Comparison of ENCODE assay signal across 8 mouse cellular contexts in the genomic region with DNA sequence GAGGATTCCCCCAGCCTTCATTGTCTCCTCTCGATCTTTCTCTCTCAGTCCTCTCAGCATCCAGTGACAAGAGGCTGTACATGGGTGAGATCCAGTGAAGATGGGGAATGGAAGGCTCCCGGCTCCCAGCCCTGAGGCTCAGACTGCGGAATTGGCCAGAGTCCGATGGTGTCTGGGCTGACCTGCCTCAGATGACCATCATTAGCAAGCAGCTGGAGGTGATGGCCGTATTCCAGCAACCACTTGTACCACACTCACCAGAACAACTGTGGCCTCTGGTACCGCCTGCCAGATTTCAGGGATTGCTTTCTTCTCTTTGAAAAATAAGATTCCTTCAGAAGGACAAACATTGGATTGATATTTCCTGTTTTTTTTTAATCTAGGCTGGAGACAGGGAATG. TPM values are rescaled to one million over a fixed set of nuclear protein-coding genes. Genes with fewer than 3 reads are reported as not detected.
DNase-seq lines count a peak whose midpoint lies in the region; ATAC-seq and TF ChIP-seq lines count a peak whose summit lies in the region.
"Had no signal": no experiment of that assay in that cellular context is flagged by ENCODE, and none has a peak within 500 bp of the region (broad histone marks: within the 10 kb centered on the region; RNA-seq: fewer than 3 reads in every experiment).

No protein-coding gene starts in this region.

- no peak overlapping the region for H3K9ac ChIP-seq in liver, postnatal 0 days (replicated peaks)
- H3K9ac ChIP-seq: neural tube, embryonic 13.5 days had no signal

- H3K27ac ChIP-seq in liver, postnatal 0 days (ENCODE audit: low read depth): no peak overlapping the region
- H3K27ac ChIP-seq: neural tube, embryonic 13.5 days had no signal

- intact Hi-C loops in gastrocnemius, postnatal 14 days (cut with DNase I; ENCODE audit: low total_unique reads): no loop called here

- H3K4me1 ChIP-seq in liver, postnatal 0 days (ENCODE audit: insufficient read depth): no peaks in the 10 kb centered on the region

- no peaks in the 10 kb centered on the region for H3K27me3 ChIP-seq in liver, postnatal 0 days (ENCODE audit: insufficient read depth, low read length)
- H3K27me3 ChIP-seq: neural tube, embryonic 13.5 days had no signal

- 93% methylated on average over 6 of the region's 6 CpGs for WGBS in liver, postnatal 0 days (ENCODE audit: insufficient replicate concordance)

- peaks cover 43% of the 10 kb centered on the region for H3K36me3 ChIP-seq in liver, postnatal 0 days (replicated peaks; ENCODE audit: insufficient read depth, low read length)

- ATAC-seq in liver, postnatal 0 days: no peak

- H3K4me2 ChIP-seq in liver, postnatal 0 days (ENCODE audit: low read depth, low read length): no peak overlapping the region
- H3K4me2 ChIP-seq: neural tube, embryonic 13.5 days had no signal

- H3K9me3 ChIP-seq in liver, postnatal 0 days (ENCODE audit: low read length): no peaks in the 10 kb centered on the region
- H3K9me3 ChIP-seq: neural tube, embryonic 13.5 days had no signal

- H3K4me3 ChIP-seq in liver, postnatal 0 days (ENCODE audit: low read depth, low read length): no peak overlapping the region
- H3K4me3 ChIP-seq: neural tube, embryonic 13.5 days had no signal

- DNase-seq in 3134 (ENCODE audit: extremely low read depth, insufficient read length, low spot score) (peak; percentile 5), 3T3-L1 (ENCODE audit: low read depth, low spot score) (peak; percentile 24)
- DNase-seq in gastrocnemius, postnatal 14 days: peak; percentile 89
- peak; percentile 67 for DNase-seq in layer of hippocampus, adult 9-11 months
- peak; percentile 7 for DNase-seq in right cerebral cortex, postnatal 4 days
- DNase-seq in spleen, adult 18-20 months: no peak
- DNase-seq in liver, postnatal 0 days: no peak

- no peak for TF ChIP-seq CTCF in liver, postnatal 0 days (IDR thresholded peaks at IDR 0.05; ENCODE audit: low read depth)

- no peak for TF ChIP-seq EP300 in liver, postnatal 0 days (IDR thresholded peaks at IDR 0.05; ENCODE audit: low read depth)

RNA-seq across cellular contexts. Expression of gene Snrnp40, which starts 29.6 kb away (rescaled TPM):
- 10 to 100 TPM; 15.7 to 20.7 TPM for total RNA-seq in gastrocnemius, postnatal 14 days (2021)
- 37.7 and 39.9 TPM in 2 replicates for polyA plus RNA-seq in liver, postnatal 0 days (2015; fragmentation: Nextera tagmentation; extraction: Ambion mirVana)

RNA-seq across cellular contexts. Expression of gene Zcchc17, which starts 29.8 kb away (rescaled TPM):
- total RNA-seq in gastrocnemius, postnatal 14 days (2021): 10 to 100 TPM; 41.5 to 44.0 TPM
- polyA plus RNA-seq in liver, postnatal 0 days (2015; fragmentation: Nextera tagmentation; extraction: Ambion mirVana): 26.3 and 27.5 TPM in 2 replicates

Comparison
In these comparisons a context has a peak if more than half of its experiments do, and no peak if none do; other contexts are left out.
1. DNase-seq: peak in 3134 (single experiment), 3T3-L1 (single experiment), gastrocnemius, postnatal 14 days (single experiment), layer of hippocampus, adult 9-11 months (single experiment) and right cerebral cortex, postnatal 4 days (single experiment); none in spleen, adult 18-20 months (0 of 2) and liver, postnatal 0 days (single experiment).